Mouse (Mus musculus): ENCODE measurements around the gene Gm45785.

The Gm45785 gene

DNA sequence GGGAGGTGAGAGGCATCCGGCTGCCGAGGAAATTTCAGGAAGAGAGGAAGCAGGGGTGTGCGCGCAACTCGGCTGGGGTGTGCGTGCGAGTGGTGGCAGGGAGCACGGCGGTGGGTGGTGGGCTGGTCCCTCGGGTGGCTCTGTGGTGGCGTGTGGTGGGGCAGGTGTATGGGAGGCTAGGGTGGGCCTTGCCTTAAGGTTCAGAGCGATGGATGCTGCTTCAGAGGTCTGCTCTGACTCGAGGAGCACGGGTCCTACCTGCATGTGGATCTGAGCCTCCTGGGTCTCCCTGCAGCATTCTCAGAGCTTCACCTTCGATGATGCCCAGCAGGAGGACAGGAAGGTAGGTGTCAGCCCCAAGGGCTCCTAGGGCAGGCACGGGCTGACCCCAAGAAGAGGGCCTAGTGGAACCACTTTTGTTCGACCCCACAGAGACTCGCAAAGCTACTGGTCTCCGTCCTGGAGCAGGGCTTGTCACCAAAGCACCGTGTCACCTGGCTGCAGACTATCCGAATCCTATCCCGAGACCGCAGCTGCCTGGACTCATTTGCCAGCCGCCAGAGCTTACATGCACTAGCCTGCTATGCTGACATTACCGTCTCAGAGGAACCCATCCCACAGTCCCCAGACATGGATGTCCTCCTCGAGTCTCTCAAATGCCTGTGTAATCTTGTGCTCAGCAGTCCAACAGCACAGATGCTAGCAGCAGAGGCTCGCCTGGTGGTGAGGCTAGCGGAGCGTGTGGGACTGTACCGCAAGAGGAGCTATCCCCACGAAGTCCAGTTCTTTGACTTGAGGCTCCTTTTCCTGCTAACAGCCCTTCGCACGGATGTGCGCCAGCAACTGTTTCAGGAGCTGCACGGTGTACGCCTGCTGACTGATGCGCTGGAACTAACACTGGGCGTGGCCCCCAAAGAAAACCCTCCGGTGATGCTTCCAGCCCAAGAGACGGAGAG lies 1.7 kb upstream of the Gm45785 start, which contains the start of gene Bet1l:
TSS of gene Bet1l (minus strand) at position 28 of the 956 bp plus-strand sequence.
- DNase-seq, result no peak

DNA sequence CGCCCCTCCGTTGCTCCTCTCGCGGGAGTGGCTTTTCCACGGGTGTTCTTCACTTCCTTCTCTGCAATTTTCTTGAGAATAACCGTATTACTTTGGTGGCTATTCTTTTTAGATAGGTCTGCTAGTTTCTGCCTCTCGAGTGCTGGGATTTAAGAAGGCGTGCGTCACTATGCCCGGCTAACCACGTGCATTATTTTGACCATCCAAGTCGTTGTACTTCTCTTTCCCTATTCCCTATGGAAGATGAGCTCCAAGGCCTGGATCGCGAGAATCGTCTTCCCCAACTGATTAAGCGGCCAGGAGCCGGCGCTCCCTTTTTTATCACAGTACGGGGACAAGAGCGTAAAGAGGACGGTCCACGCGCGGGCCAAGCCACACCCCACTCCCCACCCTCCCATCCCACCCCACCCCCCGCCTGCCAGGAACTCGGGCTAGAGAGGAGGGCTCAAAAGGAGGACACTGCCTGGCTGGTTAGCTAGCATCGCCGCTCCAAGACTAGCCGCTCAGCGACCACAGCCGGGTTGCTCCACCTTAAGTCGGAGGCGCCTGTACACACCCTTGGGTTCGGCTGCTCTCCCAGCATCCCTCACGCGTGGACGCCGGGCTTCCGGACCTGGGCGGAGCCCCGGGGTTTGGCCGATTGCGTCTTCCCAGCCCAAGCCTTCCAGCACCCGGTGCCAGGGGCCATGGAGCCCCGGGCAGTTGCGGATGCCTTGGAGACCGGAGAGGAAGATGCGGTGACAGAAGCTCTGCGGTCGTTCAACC lies 836 bp upstream of the Gm45785 start, which contains the start of gene Ric8a:
TSS of gene Ric8a (plus strand) at position 173 of the 765 bp plus-strand sequence.
- DNase-seq, result peak; percentile 93

DNA sequence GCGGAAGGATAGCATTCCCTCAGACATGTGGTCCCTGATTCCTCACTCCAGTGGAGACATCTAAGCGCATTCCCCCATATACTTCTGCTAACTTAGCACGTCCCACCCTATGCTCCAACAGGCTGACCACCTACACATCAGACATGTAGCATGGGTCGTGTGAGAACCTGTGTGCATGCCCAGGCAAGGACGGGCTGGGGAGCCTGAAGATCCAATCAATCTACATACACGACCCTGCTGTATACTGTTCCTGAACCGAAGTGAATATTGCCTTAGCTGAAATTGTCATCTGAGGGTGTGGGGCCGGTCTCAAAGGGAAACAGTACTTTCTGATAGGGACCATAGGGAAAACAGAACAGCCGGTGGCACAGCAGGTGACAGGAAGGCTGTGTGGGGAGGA lies 950 bp downstream of the Gm45785 start:
- no peak for DNase-seq

DNA sequence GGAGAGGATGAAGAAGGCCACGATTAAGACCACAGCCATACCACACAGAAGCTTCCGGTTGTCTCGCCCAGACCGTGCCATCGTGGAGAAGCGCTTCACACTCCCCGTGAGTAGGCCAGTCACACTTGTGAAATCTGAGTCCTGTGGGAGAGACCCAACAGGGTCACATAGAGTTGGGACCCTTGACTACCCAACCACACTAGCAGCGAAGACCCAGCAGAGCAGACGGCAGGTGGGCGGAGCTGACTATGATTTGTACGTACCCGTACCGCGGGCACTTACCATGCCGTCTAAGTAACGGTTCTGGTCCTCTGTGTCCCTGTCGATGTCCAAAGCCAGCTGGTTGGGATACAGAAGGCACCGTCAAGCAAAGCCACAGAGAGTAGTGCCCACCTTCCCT lies 1.6 kb downstream of the Gm45785 start:
- no peak for DNase-seq

DNA sequence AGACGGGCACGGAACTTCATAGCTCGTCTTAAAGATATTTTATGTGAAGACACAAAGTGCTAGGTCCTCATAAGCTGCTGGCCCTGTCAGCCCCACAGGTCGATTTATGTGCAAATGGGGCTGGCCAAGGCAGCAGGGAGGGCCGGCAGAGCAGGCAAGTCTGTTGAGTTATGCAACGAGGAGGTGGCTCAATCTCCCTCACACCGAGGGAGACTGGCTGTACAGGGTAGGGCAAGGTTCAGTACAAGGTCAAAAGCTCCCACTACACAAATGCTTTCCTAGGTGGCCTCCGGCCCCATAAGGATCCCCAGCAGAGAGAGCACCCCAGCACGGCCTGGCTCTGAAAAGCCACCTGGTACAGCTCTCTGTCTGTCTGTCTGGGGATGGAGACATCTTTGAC lies 2.7 kb downstream of the Gm45785 start:
- peak; percentile 24 for DNase-seq

DNA sequence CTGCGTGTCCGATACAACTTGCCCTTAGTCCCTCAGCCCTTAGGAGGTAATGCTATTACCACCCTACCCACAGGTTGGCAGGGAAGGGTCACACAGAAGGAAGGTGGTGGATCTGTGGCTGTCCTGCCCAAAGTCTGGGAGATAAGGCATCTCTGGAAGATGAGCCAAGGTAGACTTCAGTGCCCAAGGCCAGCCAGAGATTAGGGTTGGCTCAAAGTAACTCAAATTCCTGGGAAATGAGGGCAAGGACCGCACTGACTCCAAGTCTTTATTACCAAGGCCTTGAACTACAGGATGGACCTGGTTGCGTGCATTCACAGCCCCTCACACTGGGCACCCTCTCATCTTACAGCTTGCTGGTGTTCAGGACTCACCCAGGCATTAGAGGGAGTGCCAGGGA lies 4.2 kb downstream of the Gm45785 start:
- DNase-seq, result no peak

DNA sequence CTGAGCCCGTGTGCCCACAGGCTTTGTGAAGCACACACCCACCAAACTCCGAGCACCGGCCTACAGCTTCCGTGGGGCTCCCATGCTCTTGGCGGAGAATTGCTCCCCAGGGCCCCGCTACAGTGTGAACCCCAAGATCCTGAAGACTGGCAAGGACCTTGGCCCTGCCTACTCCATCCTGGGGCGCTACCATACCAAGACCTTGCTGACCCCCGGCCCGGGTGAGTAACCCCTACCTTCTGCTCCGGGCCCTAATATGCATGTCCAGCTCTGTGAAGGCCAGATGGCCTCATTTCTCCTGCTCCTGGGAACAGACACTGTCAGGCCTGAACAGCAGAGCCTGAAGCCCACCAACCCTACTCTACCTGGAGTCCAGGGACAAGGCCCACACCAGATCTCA lies 7.5 kb downstream of the Gm45785 start:
- no peak for DNase-seq

DNA sequence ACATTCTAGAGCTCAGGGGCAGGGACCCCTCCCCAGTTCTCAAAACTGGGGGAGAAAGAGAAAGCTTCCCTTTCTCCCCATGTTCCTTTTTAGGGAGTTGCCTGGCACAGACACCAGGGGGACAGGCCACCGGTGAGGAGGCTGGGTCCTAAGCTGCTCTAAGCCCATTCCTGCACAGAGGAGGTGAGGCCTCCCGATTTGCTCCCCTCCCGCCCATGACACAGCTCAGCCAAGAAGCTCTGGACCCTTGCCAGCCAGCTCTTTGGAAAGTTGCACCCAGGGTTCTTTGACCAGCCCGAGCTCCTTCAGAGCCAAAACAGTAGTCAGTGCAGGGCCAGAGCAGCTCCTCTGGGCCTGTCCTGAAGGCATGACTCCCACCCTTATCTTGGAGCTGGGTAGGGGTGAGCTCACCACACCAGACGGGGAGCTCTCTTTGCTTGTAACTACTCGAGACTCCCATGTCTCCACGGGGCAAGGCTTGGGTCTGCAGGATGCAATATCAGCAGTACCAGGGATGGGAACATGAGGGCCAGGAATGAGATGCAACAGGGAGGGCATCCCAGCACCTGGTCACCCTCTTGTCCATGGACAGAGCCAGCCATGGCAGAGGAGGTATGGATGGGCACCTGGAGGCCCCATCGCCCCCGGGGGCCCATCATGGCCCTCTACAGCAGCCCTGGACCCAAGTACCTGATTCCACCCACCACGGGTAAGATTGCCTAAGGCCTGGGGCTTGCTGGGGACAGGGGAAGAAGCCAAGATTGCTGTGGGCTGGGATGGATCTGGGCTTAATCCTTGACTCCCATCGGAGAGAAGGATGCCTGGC lies 8.2 kb downstream of the Gm45785 start, which contains the start of gene Odf3:
TSS of gene Odf3 (plus strand) at position 51 of the 826 bp plus-strand sequence.
- DNase-seq, result no peak

DNA sequence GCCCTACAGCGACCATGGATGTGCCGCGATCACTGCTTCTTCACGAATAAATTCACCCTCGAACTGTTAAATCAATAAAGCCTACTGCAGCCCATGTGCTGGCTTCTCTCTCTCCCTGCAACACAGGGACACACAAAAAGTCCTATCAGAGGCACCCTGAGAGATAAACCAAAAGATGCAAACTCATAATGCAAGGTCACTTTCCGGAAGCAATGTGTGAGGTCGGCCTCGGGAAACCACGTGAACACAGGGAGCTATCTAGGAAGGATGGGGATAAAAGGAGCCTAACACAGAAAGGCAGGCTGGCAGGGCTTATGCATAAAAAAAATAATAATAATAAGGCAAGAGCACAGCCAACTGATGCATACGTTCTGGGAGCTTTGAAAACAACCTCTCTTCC lies 9.5 kb downstream of the Gm45785 start:
- no peak for DNase-seq

DNA sequence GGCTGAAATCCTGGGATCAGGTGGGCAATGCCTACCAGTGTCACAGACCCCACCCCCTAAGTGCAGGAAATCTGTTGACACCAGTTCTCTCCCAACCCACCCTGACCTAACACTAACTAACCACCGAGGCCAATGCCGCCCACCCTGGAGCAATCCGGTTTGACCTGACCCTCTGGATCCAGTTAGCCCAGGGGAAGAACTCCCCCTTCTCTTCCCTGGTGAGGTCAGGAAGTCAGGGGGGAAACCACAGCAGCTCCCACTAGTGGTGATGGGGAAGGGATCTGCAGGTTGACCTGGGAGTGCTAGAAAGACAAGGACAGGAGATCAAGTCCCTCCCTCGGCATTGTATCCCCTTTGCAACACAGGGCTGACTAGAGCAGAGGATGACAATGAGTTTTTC lies 10.4 kb downstream of the Gm45785 start:
- no peak for DNase-seq

DNA sequence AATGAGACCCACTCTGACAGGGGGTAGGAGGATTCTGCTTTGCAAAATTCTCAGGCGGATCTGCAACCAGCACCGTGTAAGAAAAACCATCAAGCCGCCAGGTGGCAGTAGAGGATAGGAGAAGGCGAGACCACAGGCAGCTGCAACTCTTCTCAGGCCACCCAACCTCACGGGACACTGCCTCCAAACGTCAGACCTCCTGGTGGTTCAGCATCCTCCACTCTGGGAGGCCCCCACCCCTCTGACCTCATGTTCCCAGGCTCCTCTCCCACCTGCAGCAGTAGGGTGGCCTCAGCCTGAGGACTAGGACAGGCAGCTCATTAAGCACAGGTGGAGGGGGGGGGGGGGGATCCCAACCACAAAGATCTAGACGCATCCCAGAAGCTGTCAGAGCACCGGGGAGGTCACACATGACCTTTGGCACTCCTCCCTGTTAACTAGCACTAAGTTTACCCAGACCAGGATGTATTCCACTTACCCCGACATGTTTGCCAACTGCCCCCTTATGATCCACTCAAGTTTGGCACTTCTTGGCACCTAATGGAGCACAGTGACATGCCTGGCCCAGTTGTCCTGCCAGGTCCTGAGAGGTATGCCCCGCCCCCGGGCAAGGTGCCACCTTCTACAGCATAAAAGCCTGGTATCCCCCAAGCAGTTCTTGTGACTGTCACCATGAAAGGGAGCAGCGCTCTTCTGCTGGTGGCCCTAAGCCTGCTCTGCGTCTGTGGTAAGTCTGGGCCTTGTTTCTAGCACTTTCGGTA lies 11.0 kb downstream of the Gm45785 start, which contains the start of gene Scgb1c1:
TSS of gene Scgb1c1 (plus strand) at position 643 of the 761 bp plus-strand sequence.
- peak; percentile 89 for DNase-seq

DNA sequence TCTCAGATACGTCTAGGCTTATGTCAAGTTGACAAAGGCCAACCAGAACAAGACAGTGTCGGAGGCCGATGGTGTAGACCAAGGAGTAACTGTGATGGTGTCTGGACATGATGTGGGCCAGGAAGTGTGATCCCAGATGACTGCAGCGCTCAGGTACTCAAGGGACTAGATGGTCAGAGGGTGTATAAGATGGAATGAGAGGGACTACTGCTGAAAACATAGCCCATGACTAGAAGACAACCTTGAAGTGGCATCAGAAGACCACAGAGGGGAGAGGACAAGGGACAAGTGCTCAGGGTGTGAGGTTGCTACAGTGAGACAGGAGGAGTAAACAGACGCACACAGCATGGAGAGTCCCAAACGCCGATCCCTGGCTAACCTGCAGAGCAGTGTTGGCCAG lies 12.3 kb downstream of the Gm45785 start:
- DNase-seq, result no peak

DNA sequence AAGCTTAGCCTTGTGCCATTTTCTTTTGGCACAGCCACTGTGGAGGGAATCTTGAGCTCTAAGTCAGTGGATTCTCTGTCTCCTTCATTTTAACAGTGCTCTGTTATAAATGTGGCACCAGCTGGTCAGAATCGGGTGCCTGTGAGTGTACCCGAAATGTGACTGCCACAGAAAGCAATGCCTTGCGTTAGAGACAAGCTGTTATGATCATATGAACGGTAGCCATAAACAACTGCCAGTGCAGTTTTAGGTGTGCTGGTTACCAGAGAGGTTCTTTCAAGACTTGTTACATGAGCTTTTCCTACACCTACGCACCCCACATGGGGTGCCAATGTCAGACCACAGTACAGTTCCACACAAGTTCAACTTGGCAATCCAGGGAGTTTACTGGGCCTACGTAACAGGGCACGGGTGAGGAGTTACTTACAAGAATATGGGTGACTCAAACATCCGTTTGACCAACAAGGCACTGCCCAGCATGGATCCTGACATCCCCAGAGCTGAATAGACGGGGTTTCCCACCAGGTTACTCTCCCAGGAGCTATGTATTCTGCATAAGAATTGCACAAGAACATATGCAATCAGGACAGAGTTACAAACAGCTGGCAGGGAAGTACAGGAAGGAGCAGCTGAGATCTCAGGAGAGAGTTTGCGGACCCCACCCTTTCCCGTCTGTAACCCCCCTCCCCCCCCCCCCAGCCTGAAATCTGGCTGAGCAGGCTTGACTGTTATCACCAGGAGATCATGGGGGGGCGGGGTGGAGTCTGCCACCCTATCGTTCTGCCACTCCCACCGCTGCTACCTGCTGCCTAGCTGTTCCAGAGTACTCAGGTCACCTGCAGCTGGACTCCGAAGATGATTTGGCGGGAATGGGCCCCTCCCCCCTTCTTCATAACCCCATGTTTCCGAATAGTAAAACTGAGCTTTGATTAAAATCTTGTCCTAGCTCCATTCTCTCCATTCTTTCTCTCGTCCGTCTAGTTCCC lies 15.1 kb downstream of the Gm45785 start:
- no peak for DNase-seq

DNA sequence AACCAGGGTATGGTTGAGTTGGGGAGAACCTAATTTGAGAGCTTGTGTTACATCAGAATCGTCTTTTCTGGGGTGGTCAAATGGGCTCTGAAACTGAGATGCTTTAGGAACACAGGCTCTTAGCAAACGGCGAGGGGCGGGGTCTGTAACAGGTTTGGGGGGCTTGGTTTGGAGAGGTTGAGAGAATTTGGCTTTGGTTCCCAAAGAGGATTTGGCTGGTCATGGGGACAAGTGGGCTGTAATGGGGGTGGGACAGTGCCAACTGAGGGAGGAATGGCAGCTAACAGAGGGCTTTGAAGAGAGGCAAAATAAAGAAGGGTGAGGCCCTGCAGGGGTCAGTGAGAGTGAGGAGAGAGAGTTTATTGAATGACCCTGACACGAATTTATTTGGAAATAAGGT lies 16.6 kb downstream of the Gm45785 start:
- DNase-seq, result no peak

DNA sequence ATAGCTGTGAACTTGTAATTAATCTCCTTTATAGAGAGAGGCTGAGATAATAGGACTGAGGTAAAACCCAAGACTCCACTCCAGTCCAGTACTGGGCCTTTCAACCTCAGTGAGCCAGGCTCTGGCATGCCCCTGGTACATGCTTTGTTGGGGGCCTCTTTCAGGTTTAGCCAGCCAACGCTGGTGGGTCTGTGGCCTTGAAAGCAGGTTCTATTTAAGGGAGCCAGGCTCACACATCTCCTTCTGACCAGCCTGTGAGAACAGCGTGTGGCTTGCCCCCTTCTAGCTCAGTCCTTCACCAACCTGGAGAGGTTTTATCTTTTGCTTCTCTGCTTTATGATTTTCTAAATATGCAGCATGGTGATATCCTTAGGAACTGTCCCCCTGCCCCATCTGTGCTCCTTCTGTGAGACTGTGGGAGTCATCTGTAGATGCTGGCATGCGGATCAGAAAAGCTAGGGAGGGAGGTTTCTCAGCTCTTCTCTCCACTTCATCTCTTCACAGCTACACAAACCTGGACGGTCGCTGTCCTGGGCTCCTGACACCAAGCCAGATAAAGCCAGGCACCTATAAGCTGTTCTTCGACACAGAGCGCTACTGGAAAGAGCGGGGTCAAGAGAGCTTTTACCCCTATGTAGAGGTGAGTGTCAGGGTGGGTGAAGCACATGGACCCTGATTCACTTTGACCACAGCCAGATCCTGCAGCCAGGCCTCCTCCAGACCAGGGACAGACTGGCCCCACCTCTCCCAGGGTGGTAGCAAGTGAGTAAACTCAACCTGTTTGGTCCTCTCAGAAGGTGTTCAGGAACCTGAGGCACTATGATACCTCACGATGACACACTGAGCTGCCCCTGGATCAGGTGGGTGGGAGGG lies 19.7 kb downstream of the Gm45785 start:
- no peak for DNase-seq

DNA sequence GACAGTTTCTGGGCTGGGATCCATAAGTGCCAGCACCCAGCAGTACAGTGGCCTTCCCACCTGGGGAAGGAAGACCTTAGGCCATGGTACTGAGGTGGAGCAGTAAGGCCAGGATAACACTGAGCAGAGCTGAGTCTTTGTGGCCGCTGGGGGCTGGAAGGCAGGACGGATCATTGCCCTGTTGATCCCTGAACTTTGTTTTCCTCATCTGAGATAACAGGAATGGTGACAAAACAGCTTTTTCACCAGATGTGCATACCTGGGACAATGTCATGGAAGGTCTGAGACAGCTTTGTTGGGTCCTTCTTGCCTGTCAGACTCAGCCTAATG lies 20.4 kb downstream of the Gm45785 start:
- DNase-seq, result no peak

DNA sequence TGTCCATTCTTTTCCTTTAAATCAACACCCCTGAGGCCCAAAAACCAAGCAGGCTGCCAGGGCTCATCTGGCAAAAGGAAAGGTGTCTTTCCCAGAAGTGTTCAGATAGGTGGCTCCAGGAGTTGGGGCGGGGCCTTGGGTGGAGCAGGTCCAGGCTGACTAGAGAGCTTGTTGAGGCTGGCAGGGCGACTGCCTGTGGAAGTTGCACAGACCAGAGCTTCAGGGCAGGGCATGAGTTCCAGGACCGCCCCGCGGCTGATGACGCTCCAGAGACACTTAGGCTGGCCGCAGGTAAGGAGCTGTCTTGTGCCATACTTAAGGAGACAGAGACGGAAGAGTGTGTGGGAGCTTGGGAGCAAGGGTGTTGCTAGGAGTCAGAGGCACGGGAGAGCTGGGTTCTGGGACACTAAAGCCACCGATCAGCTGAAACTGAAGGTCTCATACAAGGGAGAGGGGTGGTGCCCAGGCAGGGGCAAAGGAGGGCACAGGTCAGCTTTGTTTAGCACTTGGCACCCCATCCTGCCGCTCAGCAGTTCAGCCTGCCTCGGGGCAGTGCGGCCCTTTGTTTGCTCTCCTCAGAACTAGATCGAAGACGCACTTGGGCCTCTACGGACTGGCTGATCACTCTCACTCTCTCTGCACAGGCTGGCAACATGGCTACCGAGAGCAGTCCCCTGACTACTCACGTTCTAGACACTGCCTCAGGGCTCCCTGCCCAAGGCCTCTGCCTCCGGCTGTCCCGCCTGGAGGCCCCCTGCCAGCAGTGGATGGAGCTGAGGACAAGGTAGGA lies 21.0 kb downstream of the Gm45785 start, which contains the start of gene Urah:
TSS of gene Urah (plus strand) at position 51 of the 790 bp plus-strand sequence.
- peak; percentile 28 for DNase-seq

DNA sequence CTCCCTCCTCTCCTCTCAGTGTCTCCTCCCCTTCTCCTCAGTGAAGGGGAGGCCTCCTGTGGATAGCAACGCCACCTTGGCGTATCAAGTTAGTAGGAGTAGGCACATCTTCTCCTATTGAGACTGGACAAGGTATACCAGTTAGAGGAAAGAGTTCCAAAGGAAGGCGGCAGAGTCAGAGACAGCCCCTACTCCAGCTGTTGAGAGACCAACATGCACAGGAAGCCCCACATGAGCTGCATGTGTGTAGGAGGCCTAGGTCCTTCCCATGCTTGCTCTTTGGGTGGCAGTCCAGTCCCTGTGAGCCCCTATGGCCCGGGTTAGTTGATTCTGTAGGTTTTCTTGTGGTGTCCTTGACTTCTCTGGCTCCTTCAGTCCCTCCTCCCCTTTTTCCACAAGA lies 22.8 kb downstream of the Gm45785 start:
- no peak for DNase-seq

DNA sequence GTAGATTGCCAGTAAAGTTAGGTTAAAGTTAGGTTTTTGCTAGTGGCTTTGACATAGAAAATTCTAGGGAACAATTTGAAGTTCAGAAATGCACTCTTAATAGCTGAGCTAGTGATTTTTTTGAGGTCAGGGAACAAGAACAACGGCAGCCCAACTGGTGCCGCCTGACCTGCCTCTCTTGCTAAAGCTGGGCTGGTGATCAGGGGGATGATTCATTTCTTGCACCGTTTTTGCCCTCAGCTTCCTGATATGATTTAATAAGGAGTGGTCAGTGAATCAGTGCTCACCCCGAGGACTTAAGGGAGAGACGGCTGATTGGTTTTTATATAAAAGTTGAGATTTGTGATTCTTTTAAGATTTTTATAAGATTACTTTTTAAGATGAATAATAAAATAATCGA lies 24.7 kb downstream of the Gm45785 start:
- DNase-seq, result no peak

Measured in liver (tissue).